Mouse (Mus musculus): ENCODE results near the gene Arhgap17. TPM values are rescaled to one million over a fixed set of nuclear protein-coding genes. Genes with fewer than 3 reads are reported as not detected.

Arhgap17 gene
- total and polyA plus RNA-seq, 2 experiments from 2014 or later, result 7.2 to 19.8 TPM

DNA sequence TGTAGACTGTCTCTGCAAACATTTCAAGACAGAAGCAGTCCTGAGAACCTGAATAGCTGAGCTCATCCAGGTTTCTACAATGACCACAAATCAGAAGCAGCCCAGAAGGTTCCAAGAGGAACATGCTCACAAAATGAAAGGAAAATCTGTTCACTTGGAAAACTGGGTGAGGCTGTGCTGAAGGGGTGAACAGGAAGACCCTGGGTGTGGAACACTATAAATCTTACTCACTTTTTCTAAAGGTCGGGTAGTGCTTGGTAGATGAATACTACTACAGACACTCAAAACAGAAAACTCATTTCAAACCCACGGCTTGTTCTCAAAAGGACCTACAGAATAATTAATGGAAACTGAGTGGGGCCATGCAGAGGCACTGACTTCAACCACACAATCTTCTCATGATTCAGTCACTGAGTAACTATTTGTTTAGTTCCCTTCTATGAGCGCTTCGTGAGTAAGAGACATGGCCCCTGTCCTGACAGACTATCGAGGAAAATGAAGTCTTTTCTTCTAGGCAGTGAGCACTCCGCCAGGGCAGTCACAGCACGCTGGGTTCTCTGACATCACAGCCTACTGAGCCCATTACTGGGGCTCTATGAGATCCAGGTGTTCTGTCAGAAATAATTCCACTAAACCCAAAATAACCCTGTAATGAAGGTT is 23.0 kb downstream of the Arhgap17 start:
- Histone ChIP-seq H3K9me3 (ENCODE audit: low read length) (no peaks in the 10 kb centered on the region), H3K9ac (replicated peaks; ENCODE audit: low read length) (no peak overlapping the region), H3K27ac (no peak overlapping the region), H3K36me3 (ENCODE audit: insufficient read depth, low read length) (no peaks in the 10 kb centered on the region), H3K27me3 (ENCODE audit: insufficient read depth, low read length) (no peaks in the 10 kb centered on the region), H3K4me1 (ENCODE audit: insufficient read depth, low read length) (no peaks in the 10 kb centered on the region; the same call in 1 of the 2 replicates), H3K4me2 (ENCODE audit: low read depth, low read length) (no peak overlapping the region), H3K4me3 (ENCODE audit: low read length) (no peak overlapping the region)
- DNase-seq (ENCODE audit: low spot score), result no peak
- no peak for TF ChIP-seq CTCF (IDR thresholded peaks at IDR 0.05; ENCODE audit: low read depth)
- WGBS, result 85% methylated on average over 7 of the region's 7 CpGs
- no peak for ATAC-seq

DNA sequence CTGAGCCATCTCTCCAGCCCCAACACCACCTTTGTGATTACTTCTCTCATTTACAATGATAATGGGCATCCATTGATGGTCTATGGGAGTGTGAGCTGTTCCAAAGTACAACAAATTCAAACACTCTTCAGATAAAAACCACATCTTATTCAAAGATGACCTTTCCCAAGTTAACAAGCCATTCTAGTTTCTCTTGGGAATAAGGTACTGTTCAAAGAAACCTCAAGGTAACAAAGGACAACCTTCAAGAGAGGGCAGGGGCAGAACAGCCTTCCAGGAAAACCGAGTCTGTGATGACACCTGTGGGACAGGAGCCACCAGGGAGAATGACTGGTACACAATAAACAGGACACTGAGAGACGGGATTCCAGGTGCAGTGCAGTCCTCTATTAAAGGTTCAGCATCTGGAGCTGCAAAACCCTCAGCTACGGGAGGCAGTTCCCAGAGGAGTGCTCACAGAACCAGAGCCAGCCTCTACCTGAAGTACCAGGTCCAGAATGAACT is 24.6 kb downstream of the Arhgap17 start:
- WGBS, result 91% methylated on average over 3 of the region's 3 CpGs
- Histone ChIP-seq H3K9ac (replicated peaks; ENCODE audit: low read length) (no peak overlapping the region), H3K27me3 (ENCODE audit: insufficient read depth, low read length) (no peaks in the 10 kb centered on the region), H3K4me1 (ENCODE audit: insufficient read depth, low read length) (no peaks in the 10 kb centered on the region; the same call in 1 of the 2 replicates), H3K36me3 (ENCODE audit: insufficient read depth, low read length) (no peaks in the 10 kb centered on the region), H3K4me2 (ENCODE audit: low read depth, low read length) (no peak overlapping the region), H3K4me3 (ENCODE audit: low read length) (no peak overlapping the region), H3K9me3 (ENCODE audit: low read length) (no peaks in the 10 kb centered on the region), H3K27ac (no peak overlapping the region)
- DNase-seq (ENCODE audit: low spot score) (no peak), ATAC-seq (no peak)
- TF ChIP-seq CTCF (IDR thresholded peaks at IDR 0.05; ENCODE audit: low read depth), result no peak

GRCm38 (mm10) chr7:123344079-123344780 is 25.5 kb downstream of the Arhgap17 start:
- ATAC-seq (no peak), DNase-seq (ENCODE audit: low spot score) (no peak)
- Histone ChIP-seq H3K27ac (no peak overlapping the region), H3K4me1 (ENCODE audit: insufficient read depth, low read length) (no peaks in the 10 kb centered on the region), H3K27me3 (ENCODE audit: insufficient read depth, low read length) (no peaks in the 10 kb centered on the region), H3K9me3 (ENCODE audit: low read length) (no peaks in the 10 kb centered on the region), H3K4me2 (ENCODE audit: low read depth, low read length) (no peak overlapping the region), H3K36me3 (ENCODE audit: insufficient read depth, low read length) (no peaks in the 10 kb centered on the region), H3K4me3 (ENCODE audit: low read length) (no peak overlapping the region), H3K9ac (replicated peaks; ENCODE audit: low read length) (no peak overlapping the region)
- no peak for TF ChIP-seq CTCF (IDR thresholded peaks at IDR 0.05; ENCODE audit: low read depth)
- WGBS, result 95% methylated on average over 5 of the region's 5 CpGs

DNA sequence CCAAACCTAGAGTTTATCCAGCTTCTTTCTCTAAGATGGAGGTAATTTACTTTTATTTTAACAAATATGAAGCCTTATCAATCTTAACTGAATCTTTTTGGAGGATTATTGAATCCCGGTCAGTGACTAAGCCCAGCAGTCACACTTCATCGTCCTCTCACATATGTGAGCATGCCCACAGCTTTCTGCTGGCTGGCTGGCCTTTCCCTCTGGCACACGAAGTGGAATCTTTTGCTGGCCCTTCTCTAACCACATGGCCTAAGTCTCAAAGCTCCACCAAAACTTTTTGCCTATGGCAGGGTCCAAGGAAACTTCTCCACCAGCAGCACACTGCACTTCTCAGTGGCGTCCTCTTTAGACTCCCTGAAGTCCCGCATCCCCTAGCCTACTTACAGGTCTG is 27.8 kb downstream of the Arhgap17 start:
- no peaks in the 10 kb centered on the region for H3K36me3 ChIP-seq (ENCODE audit: insufficient read depth, low read length)
- H3K9ac ChIP-seq (replicated peaks; ENCODE audit: low read length), result 0 out of 2 replicates have a peak overlapping the region, but pooled peaks have one; percentile 21
- H3K4me3 ChIP-seq (ENCODE audit: low read length), result no peak overlapping the region
- DNase-seq (ENCODE audit: low spot score) (no peak), ATAC-seq (no peak)
- H3K27me3 ChIP-seq (ENCODE audit: insufficient read depth, low read length), result no peaks in the 10 kb centered on the region
- no peaks in the 10 kb centered on the region for H3K4me1 ChIP-seq (ENCODE audit: insufficient read depth, low read length)
- no peak overlapping the region for H3K4me2 ChIP-seq (ENCODE audit: low read depth, low read length)
- WGBS, result 59% methylated on average over 5 of the region's 5 CpGs
- H3K27ac ChIP-seq, result no peak overlapping the region
- TF ChIP-seq CTCF (IDR thresholded peaks at IDR 0.05; ENCODE audit: low read depth), result no peak
- H3K9me3 ChIP-seq (ENCODE audit: low read length), result no peaks in the 10 kb centered on the region

DNA sequence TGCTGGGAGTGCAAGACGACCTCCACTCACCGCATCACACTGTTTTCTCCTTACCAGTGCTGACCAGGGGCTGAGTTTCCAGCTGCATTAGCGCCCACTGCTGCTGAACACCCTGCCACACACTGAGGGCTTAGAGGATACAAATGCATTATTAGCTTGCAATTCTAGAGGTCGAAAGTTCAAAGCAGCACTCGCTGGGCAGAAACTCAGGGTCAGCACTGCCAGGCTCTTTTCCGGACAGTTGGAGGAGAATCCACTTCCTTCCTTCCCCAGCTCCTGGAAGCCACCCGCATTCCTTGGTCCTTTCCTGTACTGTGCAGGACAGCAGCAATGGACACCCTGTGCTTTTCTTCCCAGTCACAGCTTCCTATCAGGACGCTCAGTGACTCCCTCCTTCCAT is 31.4 kb downstream of the Arhgap17 start:
- H3K9me3 ChIP-seq (ENCODE audit: low read length), result no peaks in the 10 kb centered on the region
- no peak overlapping the region for H3K27ac ChIP-seq
- no peak overlapping the region for H3K9ac ChIP-seq (replicated peaks; ENCODE audit: low read length)
- no peak overlapping the region for H3K4me3 ChIP-seq (ENCODE audit: low read length)
- DNase-seq (ENCODE audit: low spot score) (no peak), ATAC-seq (no peak)
- H3K4me2 ChIP-seq (ENCODE audit: low read depth, low read length), result no peak overlapping the region
- no peaks in the 10 kb centered on the region for H3K36me3 ChIP-seq (ENCODE audit: insufficient read depth, low read length)
- 62% methylated on average over 8 of the region's 8 CpGs for WGBS
- no peak for TF ChIP-seq CTCF (IDR thresholded peaks at IDR 0.05; ENCODE audit: low read depth)
- H3K27me3 ChIP-seq (ENCODE audit: insufficient read depth, low read length), result no peaks in the 10 kb centered on the region
- H3K4me1 ChIP-seq (ENCODE audit: insufficient read depth, low read length), result no peaks in the 10 kb centered on the region

GRCm38 (mm10) chr7:123336322-123336721 is 33.4 kb downstream of the Arhgap17 start:
- no peak for TF ChIP-seq CTCF (IDR thresholded peaks at IDR 0.05; ENCODE audit: low read depth)
- no peaks in the 10 kb centered on the region for H3K9me3 ChIP-seq (ENCODE audit: low read length)
- H3K27ac ChIP-seq, result 0 out of 2 replicates have a peak overlapping the region, but pooled peaks have one; percentile 26
- ATAC-seq (no peak), DNase-seq (ENCODE audit: low spot score) (no peak)
- no peak overlapping the region for H3K4me2 ChIP-seq (ENCODE audit: low read depth, low read length)
- no peaks in the 10 kb centered on the region for H3K27me3 ChIP-seq (ENCODE audit: insufficient read depth, low read length)
- 76% methylated on average over 1 of the region's 1 CpGs for WGBS
- H3K36me3 ChIP-seq (ENCODE audit: insufficient read depth, low read length), result no peaks in the 10 kb centered on the region
- no peak overlapping the region for H3K4me3 ChIP-seq (ENCODE audit: low read length)
- H3K9ac ChIP-seq (replicated peaks; ENCODE audit: low read length), result no peak overlapping the region
- no peaks in the 10 kb centered on the region for H3K4me1 ChIP-seq (ENCODE audit: insufficient read depth, low read length)

DNA sequence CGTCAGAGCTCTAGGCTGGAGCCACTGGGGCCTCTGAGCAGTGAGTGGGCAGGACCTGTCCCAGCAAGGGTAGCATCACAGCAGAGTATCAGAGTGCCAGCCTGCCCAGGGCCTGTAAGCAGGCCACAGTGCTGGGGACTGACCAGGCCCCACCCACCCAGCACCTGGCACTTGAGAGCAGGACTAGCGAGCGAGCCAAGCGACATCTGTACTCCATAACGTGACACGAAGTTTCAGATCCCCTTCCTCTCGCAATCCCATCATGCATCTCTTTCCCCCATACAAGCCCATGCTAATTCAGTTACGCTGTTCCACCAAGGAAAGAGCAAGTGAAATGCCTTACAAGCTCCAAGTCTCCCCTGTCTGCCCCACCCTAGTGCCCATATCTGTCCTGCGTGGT is 39.2 kb downstream of the Arhgap17 start:
- no peak overlapping the region for H3K9ac ChIP-seq (replicated peaks; ENCODE audit: low read length)
- H3K36me3 ChIP-seq (ENCODE audit: insufficient read depth, low read length), result 0 out of 2 replicates have a peak, but pooled peaks cover 3% of the 10 kb centered on the region
- no peaks in the 10 kb centered on the region for H3K27me3 ChIP-seq (ENCODE audit: insufficient read depth, low read length)
- no peak overlapping the region for H3K27ac ChIP-seq
- ATAC-seq, result no peak
- no peaks in the 10 kb centered on the region for H3K4me1 ChIP-seq (ENCODE audit: insufficient read depth, low read length)
- no peak overlapping the region for H3K4me3 ChIP-seq (ENCODE audit: low read length)
- DNase-seq (ENCODE audit: low spot score), result no peak
- TF ChIP-seq CTCF (IDR thresholded peaks at IDR 0.05; ENCODE audit: low read depth), result no peak
- H3K4me2 ChIP-seq (ENCODE audit: low read depth, low read length), result no peak overlapping the region
- WGBS, result 82% methylated on average over 9 of the region's 9 CpGs
- H3K9me3 ChIP-seq (ENCODE audit: low read length), result no peaks in the 10 kb centered on the region

All from hindbrain, postnatal 0 days (tissue).